Mouse (Mus musculus): ENCODE results near the gene Map3k19. TPM values are rescaled to one million over a fixed set of nuclear protein-coding genes. Genes with fewer than 3 reads are reported as not detected.

Gene Map3k19
- polyA plus RNA-seq, 1 experiment from 2014 or later, result 0.08 TPM

DNA sequence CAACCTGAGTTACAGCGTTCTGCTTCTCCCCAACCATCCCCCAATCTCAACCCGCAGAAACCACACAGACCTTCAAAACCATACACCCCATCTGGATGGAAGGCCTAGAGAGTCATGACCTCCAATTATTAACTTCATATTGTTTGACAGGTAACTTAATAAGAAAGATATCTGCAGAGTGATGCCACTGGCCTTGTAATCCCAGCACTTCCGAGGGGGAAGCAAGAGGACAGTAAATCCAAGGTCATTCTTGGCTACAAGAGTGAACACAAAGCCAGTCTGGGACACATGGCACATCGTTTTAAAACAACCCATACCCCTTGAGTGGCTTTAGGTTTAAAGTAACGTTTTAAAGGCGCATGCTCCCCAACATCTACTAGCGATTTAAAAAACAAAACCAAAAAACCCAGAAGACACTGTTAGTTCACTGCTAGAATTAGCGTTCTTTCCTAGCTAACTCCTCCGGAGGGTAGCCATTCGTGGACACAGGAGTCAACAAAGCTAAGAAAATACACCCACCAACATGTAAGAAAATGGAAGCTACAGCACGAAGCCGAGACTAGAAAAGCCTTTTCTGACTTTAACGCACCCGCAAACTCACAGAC lies 81.5 kb downstream of the Map3k19 start:
- peak overlapping the region; percentile 65 for H3K9ac ChIP-seq (replicated peaks)
- H3K4me1 ChIP-seq, result peaks cover 24% of the 10 kb centered on the region
- peak; percentile 11; the same call in 1 of the 2 replicates for ATAC-seq (ENCODE audit: low FRiP score, low read depth)
- H3K27me3 ChIP-seq, result no peaks in the 10 kb centered on the region
- H3K27ac ChIP-seq (replicated peaks), result peak overlapping the region; percentile 95
- peak overlapping the region; percentile 78 for H3K4me2 ChIP-seq (replicated peaks)
- H3K36me3 ChIP-seq, result no peaks in the 10 kb centered on the region
- WGBS, result 1% methylated on average over 14 of the region's 14 CpGs
- H3K9me3 ChIP-seq, result no peaks in the 10 kb centered on the region
- peak overlapping the region; percentile 81 for H3K4me3 ChIP-seq

DNA sequence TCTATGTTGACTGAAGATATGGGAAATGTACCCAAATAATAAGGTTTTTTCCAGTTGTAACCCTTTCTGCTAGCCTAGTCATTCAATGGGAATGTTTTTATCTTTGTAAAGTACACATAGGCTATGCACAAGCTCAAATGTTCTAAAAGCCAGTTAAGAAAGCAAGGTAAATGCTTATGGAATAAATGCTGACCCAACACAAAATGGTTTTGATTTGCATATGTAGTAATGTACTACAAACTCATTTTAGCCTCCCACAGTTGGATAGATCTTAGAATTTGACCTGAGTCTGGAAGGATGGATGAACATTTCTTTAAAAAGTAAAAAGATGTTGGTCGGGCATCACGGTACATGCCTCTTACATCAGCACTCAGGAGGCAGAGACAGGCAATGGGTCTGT lies 88.1 kb downstream of the Map3k19 start:
- Histone ChIP-seq H3K4me2 (replicated peaks) (no peak overlapping the region), H3K4me1 (no peaks in the 10 kb centered on the region), H3K36me3 (no peaks in the 10 kb centered on the region), H3K4me3 (no peak overlapping the region), H3K27ac (replicated peaks) (no peak overlapping the region), H3K9ac (replicated peaks) (no peak overlapping the region), H3K9me3 (no peaks in the 10 kb centered on the region), H3K27me3 (no peaks in the 10 kb centered on the region)
- ATAC-seq (ENCODE audit: low FRiP score, low read depth), result no peak
- 89% methylated on average over 2 of the region's 2 CpGs for WGBS

DNA sequence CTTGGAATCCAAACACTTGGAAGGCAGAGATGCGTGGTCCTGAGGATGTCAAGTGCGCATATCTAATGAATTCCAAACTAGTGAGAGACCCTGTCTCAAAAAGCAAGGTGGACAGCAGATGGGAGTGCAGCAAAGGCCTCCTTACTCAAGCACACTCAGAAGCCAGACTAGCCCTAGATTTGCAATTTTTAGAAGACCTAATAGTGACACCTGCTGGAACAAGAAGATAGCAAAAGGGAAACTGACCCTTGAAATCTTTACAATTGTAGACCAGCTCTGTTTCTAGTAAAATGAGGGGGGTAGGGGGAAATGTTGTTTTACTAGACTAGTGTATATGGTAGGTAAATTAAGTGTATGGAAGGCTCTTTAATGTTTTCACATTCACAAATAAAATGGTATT lies 89.4 kb downstream of the Map3k19 start:
- 55% methylated on average over 2 of the region's 2 CpGs for WGBS
- H3K9me3 ChIP-seq, result no peaks in the 10 kb centered on the region
- H3K36me3 ChIP-seq, result no peaks in the 10 kb centered on the region
- H3K4me2 ChIP-seq (replicated peaks), result no peak overlapping the region
- no peak for ATAC-seq (ENCODE audit: low FRiP score, low read depth)
- no peak overlapping the region for H3K4me3 ChIP-seq
- no peak overlapping the region for H3K27ac ChIP-seq (replicated peaks)
- no peaks in the 10 kb centered on the region for H3K27me3 ChIP-seq
- no peak overlapping the region for H3K9ac ChIP-seq (replicated peaks)
- no peaks in the 10 kb centered on the region for H3K4me1 ChIP-seq

Other genes starting within 250 kb of the Map3k19 start
- gene Tmem163, start 175.5 kb downstream of the Map3k19 start, polyA plus RNA-seq (2016; fragmentation: Nextera tagmentation; extraction: Ambion mirVana), result 55.1 and 55.2 TPM in 2 replicates
- gene Acmsd, start 125.6 kb downstream of the Map3k19 start, polyA plus RNA-seq (2016; fragmentation: Nextera tagmentation; extraction: Ambion mirVana), result 0.25 and 0.36 TPM in 2 replicates
- 122 and 133 TPM in 2 replicates for gene Ccnt2, start 80.9 kb downstream of the Map3k19 start, polyA plus RNA-seq (2016; fragmentation: Nextera tagmentation; extraction: Ambion mirVana)
- gene Rab3gap1, start 13.7 kb upstream of the Map3k19 start, polyA plus RNA-seq (2016; fragmentation: Nextera tagmentation; extraction: Ambion mirVana), result 20.7 and 21.9 TPM in 2 replicates
- gene Zranb3, start 248.0 kb upstream of the Map3k19 start, polyA plus RNA-seq (2016; fragmentation: Nextera tagmentation; extraction: Ambion mirVana), result 11.5 and 11.9 TPM in 2 replicates
- 93.1 and 100 TPM in 2 replicates for gene R3hdm1, start 248.3 kb upstream of the Map3k19 start, polyA plus RNA-seq (2016; fragmentation: Nextera tagmentation; extraction: Ambion mirVana)